Mouse (Mus musculus): ENCODE results near the gene Zfyve1. TPM values are rescaled to one million over a fixed set of nuclear protein-coding genes. Genes with fewer than 3 reads are reported as not detected.
"Not testable (repeated sequence)": the region's sequence is repeated elsewhere in the genome, so short reads cannot be mapped to it uniquely, and the experiment has no call there.

Zfyve1 gene
- 14.7 and 16.6 TPM in 2 replicates for polyA plus RNA-seq (2014; fragmentation: Nextera tagmentation; extraction: Ambion mirVana)

DNA sequence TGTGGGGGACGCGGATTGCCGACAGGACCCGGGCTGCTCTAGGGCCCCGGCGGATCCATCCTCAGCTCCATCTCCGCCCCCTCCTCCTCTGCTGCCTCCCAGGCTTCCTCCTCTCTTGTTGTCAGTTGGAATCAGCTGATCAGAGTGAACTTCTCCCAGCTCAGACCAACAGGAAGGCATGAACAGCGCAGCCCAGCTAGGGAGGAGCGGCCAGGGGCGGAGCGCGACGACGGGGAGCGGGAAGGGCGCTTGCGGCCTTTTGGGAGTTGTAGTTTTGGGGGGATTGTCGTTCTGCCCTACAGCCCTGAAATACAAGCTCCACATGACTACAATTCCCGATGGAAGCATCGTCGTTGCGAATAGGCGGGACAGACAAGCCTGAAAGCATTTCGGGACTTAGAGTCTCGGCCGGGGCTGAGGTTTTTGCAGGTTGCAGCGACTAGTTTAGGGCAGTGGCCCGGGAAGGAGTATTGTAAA lies at the start of gene Zfyve1:
Gene Zfyve1, minus strand, starts transcription at position 198 of the 477 bp plus-strand sequence.
- WGBS, result under 1% methylated on average over 28 of the region's 28 CpGs
- H3K4me3 ChIP-seq (ENCODE audit: low read depth, low read length), result peak within 1 kb of the TSS; percentile 87
- H3K9me3 ChIP-seq (ENCODE audit: low read depth, low read length), result no peaks in the 10 kb centered on the region
- H3K4me1 ChIP-seq (ENCODE audit: insufficient read depth), result no peaks in the 10 kb centered on the region
- peaks cover 21% of the 10 kb centered on the region for H3K36me3 ChIP-seq (ENCODE audit: insufficient read depth)
- no peaks in the 10 kb centered on the region for H3K27me3 ChIP-seq (ENCODE audit: insufficient read depth, low read length)
- peak within 1 kb of the TSS; percentile 93 for H3K9ac ChIP-seq
- peak within 1 kb of the TSS; percentile 78 for H3K4me2 ChIP-seq
- ATAC-seq (ENCODE audit: insufficient read depth), result peak; percentile 99
- no peak for TF ChIP-seq CTCF (IDR thresholded peaks at IDR 0.05; ENCODE audit: low read depth)
- peak; percentile 98 for DNase-seq
- peak within 1 kb of the TSS; percentile 77 for H3K27ac ChIP-seq (ENCODE audit: low read depth)

DNA sequence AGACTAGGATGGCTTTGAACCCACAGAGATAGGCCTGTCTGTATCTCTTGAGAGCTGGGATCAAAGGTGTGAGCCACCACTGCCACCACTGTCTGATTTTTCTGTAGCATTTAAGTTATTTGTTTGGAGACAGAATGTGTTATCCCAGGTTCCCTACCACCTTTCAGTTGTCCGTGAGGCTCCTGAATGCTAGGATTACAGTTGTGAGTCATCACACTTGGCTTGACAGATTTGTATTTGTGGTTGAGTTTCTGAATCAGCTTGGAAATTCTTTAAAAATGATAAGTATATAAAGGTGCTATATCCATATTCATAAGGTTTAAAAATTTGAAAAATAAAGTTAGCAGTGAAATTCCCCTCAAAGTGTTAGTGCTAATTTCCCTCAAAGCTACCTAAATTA lies 46.1 kb upstream of the Zfyve1 start:
- Histone ChIP-seq H3K36me3 (ENCODE audit: insufficient read depth) (peaks cover 74% of the 10 kb centered on the region), H3K9me3 (ENCODE audit: low read depth, low read length) (no peaks in the 10 kb centered on the region), H3K27me3 (ENCODE audit: insufficient read depth, low read length) (no peaks in the 10 kb centered on the region), H3K4me2 (no peak overlapping the region), H3K27ac (ENCODE audit: low read depth) (no peak overlapping the region), H3K9ac (no peak overlapping the region), H3K4me1 (ENCODE audit: insufficient read depth) (no peaks in the 10 kb centered on the region), H3K4me3 (ENCODE audit: low read depth, low read length) (no peak overlapping the region)
- ATAC-seq (ENCODE audit: insufficient read depth) (no peak), DNase-seq (no peak)
- no peak for TF ChIP-seq CTCF (IDR thresholded peaks at IDR 0.05; ENCODE audit: low read depth)
- WGBS, result 81% methylated on average over 1 of the region's 1 CpGs

DNA sequence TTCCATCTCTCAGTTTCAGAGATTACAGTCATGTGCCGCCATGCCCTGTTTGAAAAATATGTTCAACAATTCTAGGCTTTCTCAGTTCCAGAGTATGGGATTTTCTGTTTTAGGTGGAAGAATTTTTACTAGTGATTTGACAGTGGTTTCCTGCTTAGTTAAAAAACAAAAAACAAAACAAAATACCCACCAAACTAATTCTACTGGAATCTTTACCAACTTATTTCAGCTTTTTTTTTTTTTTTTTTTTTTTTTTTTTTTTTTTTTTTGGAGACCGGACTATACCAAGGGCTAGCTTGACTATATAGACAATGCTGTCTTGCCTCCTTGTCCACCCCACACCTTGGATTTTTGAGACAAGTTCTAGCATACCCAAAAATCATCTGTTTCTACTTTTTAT lies 44.2 kb upstream of the Zfyve1 start:
- Histone ChIP-seq H3K4me1 (ENCODE audit: insufficient read depth) (no peaks in the 10 kb centered on the region), H3K4me3 (ENCODE audit: low read depth, low read length) (no peak overlapping the region), H3K27ac (ENCODE audit: low read depth) (no peak overlapping the region), H3K27me3 (ENCODE audit: insufficient read depth, low read length) (no peaks in the 10 kb centered on the region), H3K9ac (no peak overlapping the region), H3K36me3 (ENCODE audit: insufficient read depth) (peaks cover 75% of the 10 kb centered on the region), H3K9me3 (ENCODE audit: low read depth, low read length) (no peaks in the 10 kb centered on the region), H3K4me2 (no peak overlapping the region)
- DNase-seq (no peak), ATAC-seq (ENCODE audit: insufficient read depth) (no peak)
- 88% methylated on average over 2 of the region's 2 CpGs for WGBS
- TF ChIP-seq CTCF (IDR thresholded peaks at IDR 0.05; ENCODE audit: low read depth), result no peak

DNA sequence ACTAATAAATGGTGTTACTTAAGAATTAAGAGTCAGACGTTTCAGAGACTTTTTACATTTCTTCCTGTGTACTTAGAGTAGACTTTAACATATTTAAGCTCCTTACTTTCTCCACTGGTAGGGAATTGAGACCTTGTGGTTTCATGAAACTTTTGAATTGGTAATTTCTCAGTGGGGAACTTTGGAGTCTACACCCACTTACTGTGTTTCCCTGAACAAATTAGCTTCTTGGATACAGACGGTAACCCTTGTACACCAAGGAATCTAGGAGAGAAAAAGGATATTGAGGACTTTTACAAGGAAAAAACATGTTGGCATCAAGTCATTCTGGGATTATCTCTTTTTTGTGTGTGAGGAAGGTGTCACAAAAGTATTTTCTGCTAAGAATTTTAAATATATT lies 36.8 kb upstream of the Zfyve1 start:
- H3K9ac ChIP-seq, result peak overlapping the region; percentile 97
- H3K36me3 ChIP-seq (ENCODE audit: insufficient read depth), result peaks cover 29% of the 10 kb centered on the region
- H3K27ac ChIP-seq (ENCODE audit: low read depth), result no peak overlapping the region
- H3K27me3 ChIP-seq (ENCODE audit: insufficient read depth, low read length), result no peaks in the 10 kb centered on the region
- no peaks in the 10 kb centered on the region for H3K9me3 ChIP-seq (ENCODE audit: low read depth, low read length)
- ATAC-seq (ENCODE audit: insufficient read depth), result no peak
- peaks cover 2% of the 10 kb centered on the region; the same call in 1 of the 2 replicates for H3K4me1 ChIP-seq (ENCODE audit: insufficient read depth)
- H3K4me3 ChIP-seq (ENCODE audit: low read depth, low read length), result peak overlapping the region; percentile 80
- WGBS, result 43% methylated on average over 2 of the region's 2 CpGs
- no peak for TF ChIP-seq CTCF (IDR thresholded peaks at IDR 0.05; ENCODE audit: low read depth)
- DNase-seq, result no peak
- H3K4me2 ChIP-seq, result peak overlapping the region; percentile 73

DNA sequence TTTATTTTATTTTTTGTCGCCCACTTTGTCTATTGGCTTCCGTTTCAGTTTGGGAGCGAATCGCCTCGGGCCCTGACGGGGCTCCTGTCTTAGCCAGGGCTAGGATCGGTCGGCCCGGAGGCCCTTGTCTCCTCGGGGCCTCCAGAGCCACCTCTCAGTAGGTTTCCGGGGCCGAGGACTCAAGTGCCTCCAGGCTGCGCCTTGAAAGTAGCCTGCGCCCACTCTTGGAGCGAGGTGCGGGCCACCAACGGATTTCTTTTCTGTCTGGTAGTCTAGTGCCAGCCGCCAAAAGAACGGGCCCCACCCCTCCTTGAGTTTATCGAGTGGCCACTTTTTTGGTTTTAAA lies 35.6 kb upstream of the Zfyve1 start:
- ATAC-seq (ENCODE audit: insufficient read depth) (peak; percentile 61), DNase-seq (peak; percentile 65)
- TF ChIP-seq CTCF (IDR thresholded peaks at IDR 0.05; ENCODE audit: low read depth), result no peak
- Histone ChIP-seq H3K27ac (ENCODE audit: low read depth) (peak overlapping the region; percentile 96), H3K36me3 (ENCODE audit: insufficient read depth) (peaks cover 23% of the 10 kb centered on the region), H3K4me2 (peak overlapping the region; percentile 73), H3K9me3 (ENCODE audit: low read depth, low read length) (no peaks in the 10 kb centered on the region), H3K9ac (peak overlapping the region; percentile 97), H3K4me1 (ENCODE audit: insufficient read depth) (peaks cover 2% of the 10 kb centered on the region; the same call in 1 of the 2 replicates), H3K4me3 (ENCODE audit: low read depth, low read length) (peak overlapping the region; percentile 80), H3K27me3 (ENCODE audit: insufficient read depth, low read length) (no peaks in the 10 kb centered on the region)
- under 1% methylated on average over 20 of the region's 20 CpGs for WGBS

DNA sequence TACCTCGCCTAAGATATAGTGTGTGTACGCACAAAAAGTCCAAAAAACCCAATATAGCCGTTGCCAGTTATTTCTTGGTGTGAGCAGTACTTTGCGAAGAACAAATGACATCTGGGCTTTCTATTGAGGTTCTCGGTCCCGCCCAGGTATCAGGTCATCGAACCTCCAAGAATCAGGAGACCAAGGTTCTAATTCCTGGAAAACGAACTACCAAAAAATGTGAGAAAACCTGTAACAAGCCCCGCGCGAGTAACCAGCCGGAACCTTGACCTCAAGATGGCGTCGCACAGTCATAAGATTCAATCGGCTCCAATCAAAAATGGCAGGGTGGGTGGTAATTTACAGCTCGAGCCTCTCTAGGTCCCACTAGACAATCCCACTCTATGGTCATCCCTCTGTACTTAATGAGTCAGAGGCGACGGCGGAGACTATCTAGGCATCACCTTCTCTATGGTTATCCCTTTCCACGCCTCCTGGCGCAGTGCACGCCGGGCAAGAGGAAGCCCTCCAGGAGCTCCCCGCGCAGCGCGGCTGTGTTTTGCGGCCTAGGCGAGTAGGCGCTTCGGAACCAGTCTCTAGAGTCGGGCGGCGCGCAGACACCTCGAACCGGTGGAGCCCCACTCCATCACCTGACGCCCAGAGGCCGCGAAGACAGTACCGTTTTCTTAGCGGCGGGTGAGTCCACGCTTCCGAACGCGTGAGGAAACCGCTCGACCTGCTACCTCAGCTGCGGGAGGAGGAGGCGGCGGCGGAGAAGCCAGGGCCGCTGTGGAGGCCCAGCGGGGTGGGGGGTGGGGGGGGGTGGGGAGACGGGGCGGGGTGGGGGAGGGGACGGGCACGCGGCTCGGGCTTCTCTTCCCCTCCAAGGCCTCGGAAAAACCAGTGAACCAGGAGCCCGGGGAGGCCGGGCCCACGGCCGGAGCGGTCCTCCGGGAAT lies 35.0 kb upstream of the Zfyve1 start:
- Histone ChIP-seq H3K36me3 (ENCODE audit: insufficient read depth) (peaks cover 17% of the 10 kb centered on the region), H3K4me1 (ENCODE audit: insufficient read depth) (peaks cover 2% of the 10 kb centered on the region; the same call in 1 of the 2 replicates), H3K27me3 (ENCODE audit: insufficient read depth, low read length) (no peaks in the 10 kb centered on the region), H3K4me2 (peak overlapping the region; percentile 77), H3K4me3 (ENCODE audit: low read depth, low read length) (peak overlapping the region; percentile 80), H3K9ac (peak overlapping the region; percentile 97), H3K27ac (ENCODE audit: low read depth) (peak overlapping the region; percentile 96), H3K9me3 (ENCODE audit: low read depth, low read length) (no peaks in the 10 kb centered on the region)
- WGBS, result under 1% methylated on average over 66 of the region's 68 CpGs
- DNase-seq (peak; percentile 100), ATAC-seq (ENCODE audit: insufficient read depth) (peak; percentile 100)
- no peak for TF ChIP-seq CTCF (IDR thresholded peaks at IDR 0.05; ENCODE audit: low read depth)

DNA sequence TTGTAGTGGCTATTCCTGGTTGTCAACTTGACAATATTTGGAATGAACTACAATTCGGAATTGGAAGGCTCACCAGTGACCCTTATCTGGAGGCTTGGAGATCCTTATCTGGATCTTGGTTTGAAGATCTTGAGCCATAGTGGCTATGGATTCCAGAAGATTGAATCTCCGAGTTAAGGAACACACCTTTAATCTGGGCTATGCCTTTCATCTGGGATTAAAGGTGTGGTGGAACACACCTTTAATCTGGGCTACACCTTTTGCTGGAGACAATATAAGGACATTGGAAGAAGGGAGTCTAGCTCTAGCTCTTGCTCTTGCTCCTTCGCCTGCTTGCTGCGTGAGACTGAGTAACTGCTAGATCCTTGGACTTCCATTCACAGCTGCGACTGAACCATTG lies 33.9 kb upstream of the Zfyve1 start, which contains the start of gene Rbm25:
Gene Rbm25, plus strand, starts transcription at position 301 of the 400 bp plus-strand sequence.
- H3K27me3 ChIP-seq (ENCODE audit: insufficient read depth, low read length); H3K9me3 ChIP-seq (ENCODE audit: low read depth, low read length); DNase-seq; H3K36me3 ChIP-seq (ENCODE audit: insufficient read depth); ATAC-seq (ENCODE audit: insufficient read depth); H3K4me1 ChIP-seq (ENCODE audit: insufficient read depth): not testable (repeated sequence)
- Histone ChIP-seq H3K4me2 (peak within 1 kb of the TSS; percentile 77), H3K9ac (peak within 1 kb of the TSS; percentile 97), H3K27ac (ENCODE audit: low read depth) (peak within 1 kb of the TSS; percentile 96), H3K4me3 (ENCODE audit: low read depth, low read length) (peak within 1 kb of the TSS; percentile 80)
- no CpG with 5 or more reads among the region's 5 CpGs for WGBS

Data from lung, embryonic 14.5 days (tissue).